Mouse (Mus musculus) right cerebral cortex, postnatal 36 days (tissue): Measurements from ENCODE around the gene Gm17581.
A peak's percentile ranks its signal among the peaks of the same experiment; 100 is the strongest.
"Not testable (repeated sequence)": the region's sequence is repeated elsewhere in the genome, so short reads cannot be mapped to it uniquely, and the experiment has no call there.

ENCODE experiments used
- DNase-seq, 2 experiments: peaks; one replicate each; pipeline ENCODE4 v3.0.0; 2022; ENCODE audit warnings: low spot score in 2 of 2, mixed read lengths in 1 of 2

Gene Gm17581

GRCm38 (mm10) chr2:155737803-155738202 is 2.1 kb upstream of the Gm17581 start:
- no peak for DNase-seq

- DNase-seq = no peak
These were observed 1.3 kb upstream of the Gm17581 start for GRCm38 (mm10) chr2:155736936-155737335.

- no peak for DNase-seq
These were observed 586 bp downstream of the Gm17581 start for GRCm38 (mm10) chr2:155735080-155735479.

- DNase-seq = peak; percentile 87 to 92
These were observed 6.5 kb downstream of the Gm17581 start, which contains the start of gene Edem2 for GRCm38 (mm10) chr2:155729158-155729645. Gene Edem2 (minus strand): TSS chr2:155729475.

GRCm38 (mm10) chr2:155728742-155729141 is 6.9 kb downstream of the Gm17581 start:
- DNase-seq = no peak

GRCm38 (mm10) chr2:155727764-155728395 is 7.8 kb downstream of the Gm17581 start:
- DNase-seq = no peak

GRCm38 (mm10) chr2:155726302-155726701 is 9.4 kb downstream of the Gm17581 start:
- no peak for DNase-seq

GRCm38 (mm10) chr2:155724526-155724925 is 11.1 kb downstream of the Gm17581 start:
- no peak for DNase-seq

GRCm38 (mm10) chr2:155724036-155724435 is 11.6 kb downstream of the Gm17581 start:
- no peak for DNase-seq

- DNase-seq = no peak
These were observed 15.1 kb downstream of the Gm17581 start for GRCm38 (mm10) chr2:155720585-155720984.

GRCm38 (mm10) chr2:155717082-155717990 is 18.3 kb downstream of the Gm17581 start:
- no peak for DNase-seq

- DNase-seq = no peak
These were observed 25.1 kb downstream of the Gm17581 start for GRCm38 (mm10) chr2:155710557-155710956.

GRCm38 (mm10) chr2:155707251-155707650 is 28.4 kb downstream of the Gm17581 start:
- peak; percentile 20 to 28 for DNase-seq

- DNase-seq = no peak
These were observed 32.0 kb downstream of the Gm17581 start for GRCm38 (mm10) chr2:155703630-155704029.

GRCm38 (mm10) chr2:155701399-155701919 is 34.2 kb downstream of the Gm17581 start:
- DNase-seq = no peak

GRCm38 (mm10) chr2:155698443-155698842 is 37.2 kb downstream of the Gm17581 start:
- DNase-seq = not testable (repeated sequence)

GRCm38 (mm10) chr2:155696851-155697250 is 38.8 kb downstream of the Gm17581 start:
- no peak for DNase-seq

- DNase-seq = peak; percentile 32 to 49
These were observed 39.5 kb downstream of the Gm17581 start for GRCm38 (mm10) chr2:155696091-155696558.

- no peak for DNase-seq
These were observed 40.4 kb downstream of the Gm17581 start for GRCm38 (mm10) chr2:155695316-155695715.

GRCm38 (mm10) chr2:155694564-155694963 is 41.1 kb downstream of the Gm17581 start:
- no peak for DNase-seq

- DNase-seq = no peak
These were observed 42.5 kb downstream of the Gm17581 start for GRCm38 (mm10) chr2:155693136-155693535.
